Mouse (Mus musculus) small intestine, adult 2 months (tissue): ENCODE results near the gene Thap12. TPM values are rescaled to one million over a fixed set of nuclear protein-coding genes. Genes with fewer than 3 reads are reported as not detected.

ENCODE experiments used
- H3K27ac ChIP-seq: fragments of 200-500 bp; 2 replicates; pipeline ENCODE4 v1.5.1; 2012; ENCODE audit warnings: low read depth, low read length, control low read depth, inconsistent platforms; ENCODE audit not compliant: insufficient read depth
- H3K27me3 ChIP-seq: fragments of 200-500 bp; 2 replicates; pipeline ENCODE4 v1.6.1; 2012; ENCODE audit warnings: mild to moderate bottlenecking, moderate library complexity, low read length, inconsistent platforms; ENCODE audit not compliant: control insufficient read depth, insufficient read depth
- H3K36me3 ChIP-seq: fragments of 200-500 bp; 2 replicates; pipeline ENCODE4 v1.6.1; 2012; ENCODE audit warnings: mild to moderate bottlenecking, low read length, control low read depth, inconsistent platforms; ENCODE audit not compliant: control insufficient read depth, insufficient read depth
- H3K4me1 ChIP-seq: fragments of 200-500 bp; 2 replicates; pipeline ENCODE4 v1.6.1; 2012; ENCODE audit warnings: low read length, inconsistent platforms, mixed read lengths; ENCODE audit not compliant: control insufficient read depth, insufficient read depth, insufficient read length
- H3K4me3 ChIP-seq: fragments of 200-500 bp; 2 replicates; pipeline ENCODE4 v1.5.1; 2012; ENCODE audit warnings: low read depth, mild to moderate bottlenecking, control low read depth, inconsistent platforms, low read length, moderate library complexity
- CTCF ChIP-seq: fragments of 200-500 bp; IDR thresholded peaks from 2 replicates; pipeline ENCODE4 v1.5.1; 2012; ENCODE audit warnings: low read depth, mild to moderate bottlenecking, control low read depth, inconsistent platforms, low read length, moderate library complexity, mixed read lengths; ENCODE audit not compliant: insufficient replicate concordance, insufficient read length; ENCODE audit errors: extremely low read depth
- POLR2A ChIP-seq: fragments of 200-500 bp; IDR thresholded peaks from 2 replicates; pipeline ENCODE4 v1.6.1; 2012; ENCODE audit warnings: low read depth, mild to moderate bottlenecking, control low read depth, inconsistent platforms, low read length, moderate library complexity
- WGBS: fragments of 180-500 bp; shearing (Covaris S2); methylation state at CpG from one replicate; pipeline ENCODE4 v1.1.7; 2018; 5-methylcytosine and 5-hydroxymethylcytosine counted together
- polyA plus RNA-seq: library from polyadenylated mRNA; depleted of rRNA; stranded (reverse); fragments of >200 nt; gene quantifications from 2 replicates; pipeline ENCODE4 v1.2.3, GENCODE M21; 2012

Thap12 gene
- polyA plus RNA-seq, 1 experiment: 3.3 TPM

DNA sequence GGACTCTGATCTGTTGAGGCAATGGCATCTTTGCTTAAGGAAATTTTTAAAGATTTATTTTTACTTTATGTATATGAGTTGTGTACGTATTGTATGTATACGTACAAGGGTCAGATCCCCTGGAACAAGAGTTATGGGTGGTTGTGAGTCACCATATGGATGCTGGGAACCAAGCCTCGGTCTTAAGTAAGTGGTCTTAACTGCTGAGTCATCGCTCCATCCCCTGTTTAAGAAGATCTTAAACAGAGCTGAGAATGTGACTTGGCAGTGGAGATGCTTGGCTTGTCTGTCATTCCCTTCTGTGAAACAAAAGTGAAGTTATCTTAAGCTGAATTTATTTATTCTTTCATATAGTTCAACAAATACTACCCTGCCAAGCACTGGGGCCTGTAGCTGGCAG, 31.1 kb downstream of the Thap12 start:
- TF ChIP-seq CTCF: no peak
- no peak for TF ChIP-seq POLR2A
- WGBS: 85% methylated on average over 4 of the region's 4 CpGs

DNA sequence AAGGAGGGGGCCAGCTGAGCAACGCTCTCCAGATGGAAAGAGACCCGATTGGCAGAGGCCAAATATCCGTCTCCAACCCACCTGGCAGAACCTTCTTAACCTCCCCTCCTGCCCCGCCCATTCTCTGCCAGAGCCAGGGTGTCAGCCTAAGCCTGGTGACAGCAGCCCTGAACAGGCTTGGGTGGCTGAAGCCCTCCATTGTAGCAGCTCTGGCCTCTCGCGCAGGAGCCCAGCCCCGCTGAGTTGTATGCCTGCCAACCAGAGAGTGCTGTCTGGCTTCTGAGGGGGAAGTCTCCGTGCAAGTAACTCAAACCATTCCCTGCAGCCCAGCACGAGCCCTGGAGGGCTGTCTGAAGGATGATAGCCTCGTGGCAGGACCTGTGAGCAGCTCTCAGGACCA, 32.0 kb downstream of the Thap12 start:
- Histone ChIP-seq H3K4me3 (no peak overlapping the region), H3K27me3 (peaks cover under 1% of the 10 kb centered on the region; the same call in 1 of the 2 replicates), H3K36me3 (no peaks in the 10 kb centered on the region), H3K4me1 (peaks cover 6% of the 10 kb centered on the region; the same call in 1 of the 2 replicates), H3K27ac (no peak overlapping the region)
- TF ChIP-seq CTCF: no peak
- no peak for TF ChIP-seq POLR2A
- WGBS: 24% methylated on average over 10 of the region's 10 CpGs

More for the DNA sequence above, 31.1 kb downstream of the Thap12 start:
- Histone ChIP-seq H3K4me3 (no peak overlapping the region), H3K4me1 (peaks cover 6% of the 10 kb centered on the region; the same call in 1 of the 2 replicates), H3K27ac (no peak overlapping the region), H3K27me3 (peaks cover 2% of the 10 kb centered on the region; the same call in 1 of the 2 replicates), H3K36me3 (no peaks in the 10 kb centered on the region)

DNA sequence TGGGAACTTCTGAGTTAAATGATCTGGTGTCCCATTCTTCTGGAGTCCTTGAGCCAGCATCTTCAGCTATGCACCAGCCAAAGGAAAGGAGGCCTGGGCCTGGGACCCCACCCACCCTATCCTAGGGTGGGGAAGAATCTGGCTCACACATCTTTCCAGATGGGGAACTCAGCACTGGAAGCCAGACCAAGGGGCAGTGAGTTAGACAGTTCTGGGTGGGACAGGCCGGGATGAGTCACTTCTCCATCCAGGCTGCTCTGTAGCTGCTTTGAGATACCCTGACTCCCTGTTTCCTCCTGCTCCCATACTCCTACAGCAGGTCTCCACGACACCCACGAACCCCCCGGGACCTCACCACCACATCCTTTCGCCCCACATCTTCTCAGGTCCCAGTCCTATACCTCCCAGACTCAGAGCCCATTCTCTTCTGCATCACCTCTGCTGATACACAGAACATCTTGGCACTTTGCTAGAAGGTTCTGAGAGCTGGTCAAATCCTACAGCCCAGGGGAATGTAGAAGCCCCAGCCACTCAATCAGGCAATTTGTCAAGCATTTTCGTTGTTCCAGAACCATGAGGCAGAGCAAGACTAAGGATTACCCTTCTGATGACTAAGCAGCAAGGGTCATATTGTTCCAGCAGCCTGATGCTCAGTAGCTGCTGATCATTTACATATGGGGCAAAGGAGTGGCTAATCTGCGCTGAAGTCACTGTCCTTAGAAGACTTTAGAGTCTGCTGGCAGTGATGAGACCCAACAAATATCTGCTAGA, 34.1 kb downstream of the Thap12 start:
- Histone ChIP-seq H3K4me1 (peaks cover 6% of the 10 kb centered on the region; the same call in 1 of the 2 replicates), H3K36me3 (no peaks in the 10 kb centered on the region), H3K27me3 (no peaks in the 10 kb centered on the region), H3K27ac (no peak overlapping the region), H3K4me3 (no peak overlapping the region)
- WGBS: 76% methylated on average over 7 of the region's 7 CpGs
- TF ChIP-seq POLR2A: no peak
- no peak for TF ChIP-seq CTCF

- no peak for TF ChIP-seq CTCF
- no peak for TF ChIP-seq POLR2A
- H3K27me3 ChIP-seq: no peaks in the 10 kb centered on the region
- H3K36me3 ChIP-seq: no peaks in the 10 kb centered on the region
- no peak overlapping the region for H3K4me3 ChIP-seq
- 16% methylated on average over 5 of the region's 5 CpGs for WGBS
- 0 out of 2 replicates have a peak, but pooled peaks cover under 1% of the 10 kb centered on the region for H3K4me1 ChIP-seq
- no peak overlapping the region for H3K27ac ChIP-seq
Observed at GRCm38 (mm10) chr7:98740363-98740762, 37.5 kb downstream of the Thap12 start.

DNA sequence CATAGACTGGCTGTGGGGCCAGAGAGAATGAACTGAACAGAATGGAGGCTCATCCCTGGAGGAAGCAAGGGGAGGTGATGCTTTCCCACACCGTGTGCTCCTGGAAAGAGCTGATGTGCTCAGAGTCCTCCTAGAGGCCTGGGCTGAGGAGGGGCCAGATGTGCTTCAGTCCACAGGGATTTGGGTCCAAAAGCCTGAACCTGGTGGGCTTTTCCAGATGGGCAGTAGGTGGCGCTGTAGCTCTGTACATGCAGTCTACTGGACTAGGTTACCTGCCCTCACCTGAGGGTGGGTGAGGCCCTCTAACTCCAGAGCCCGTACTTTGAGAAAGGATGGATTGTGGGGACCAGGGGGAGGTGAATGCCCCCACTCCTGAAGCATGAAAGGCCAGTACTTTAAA, 40.4 kb downstream of the Thap12 start:
- Histone ChIP-seq H3K36me3 (no peaks in the 10 kb centered on the region), H3K27ac (no peak overlapping the region), H3K27me3 (no peaks in the 10 kb centered on the region), H3K4me3 (no peak overlapping the region), H3K4me1 (no peaks in the 10 kb centered on the region)
- peak; percentile 89; the same call in 1 of the 2 replicates for TF ChIP-seq CTCF
- TF ChIP-seq POLR2A: no peak
- WGBS: 3% methylated on average over 3 of the region's 3 CpGs

GRCm38 (mm10) chr7:98750404-98750803, 47.5 kb downstream of the Thap12 start:
- TF ChIP-seq POLR2A (no peak), CTCF (no peak)
- 45% methylated on average over 10 of the region's 10 CpGs for WGBS
- Histone ChIP-seq H3K36me3 (no peaks in the 10 kb centered on the region), H3K4me1 (no peaks in the 10 kb centered on the region), H3K27ac (no peak overlapping the region), H3K27me3 (no peaks in the 10 kb centered on the region), H3K4me3 (no peak overlapping the region)

GRCm38 (mm10) chr7:98752680-98753079, 49.8 kb downstream of the Thap12 start:
- WGBS: 80% methylated on average over 8 of the region's 8 CpGs
- no peaks in the 10 kb centered on the region for H3K36me3 ChIP-seq

More at GRCm38 (mm10) chr7:98752680-98753079, 49.8 kb downstream of the Thap12 start:
- Histone ChIP-seq H3K4me1 (peaks cover 3% of the 10 kb centered on the region; the same call in 1 of the 2 replicates), H3K27me3 (0 out of 2 replicates have a peak, but pooled peaks cover 1% of the 10 kb centered on the region), H3K4me3 (no peak overlapping the region), H3K27ac (no peak overlapping the region)
- TF ChIP-seq POLR2A: no peak
- no peak for TF ChIP-seq CTCF
